Mouse (Mus musculus) heart, embryonic 14.5 days (tissue): ENCODE results near the gene Dock9. TPM values are rescaled to one million over a fixed set of nuclear protein-coding genes. Genes with fewer than 3 reads are reported as not detected.

Source experiments
- ATAC-seq: fragments of 200-750 bp; cut with Nextera tagmentation; 2 replicates; pipeline ENCODE4 v1.8.0; 2017; ENCODE audit warnings: low read depth, moderate TSS enrichment; ENCODE audit not compliant: insufficient number of reproducible peaks, insufficient read depth, low FRiP score
- H3K27ac ChIP-seq, 2 experiments: fragments of 200-500 bp in 1 of 2; fragments of 300-500 bp in 1 of 2; sonication (generic) in 1 of 2; replicated peaks in 1 of 2; 2 replicates each; pipeline ENCODE4 v1.5.1; 2012 to 2014; ENCODE audit warnings: low read depth in 2 of 2, low read length in 2 of 2, control low read depth in 1 of 2, mild to moderate bottlenecking in 1 of 2, mixed read lengths in 1 of 2; ENCODE audit not compliant: control insufficient read depth in 1 of 2, insufficient read depth in 1 of 2
- H3K27me3 ChIP-seq: fragments of 300-500 bp; sonication (generic); 2 replicates; pipeline ENCODE4 v1.6.1; 2014; ENCODE audit warnings: mild to moderate bottlenecking, low read length, control low read depth; ENCODE audit not compliant: control insufficient read depth, insufficient read depth
- H3K36me3 ChIP-seq: fragments of 300-500 bp; sonication (generic); 2 replicates; pipeline ENCODE4 v1.6.1; 2014; ENCODE audit warnings: mild to moderate bottlenecking, control low read depth, low read length, mixed read lengths; ENCODE audit not compliant: control insufficient read depth, insufficient read depth
- H3K4me1 ChIP-seq, 2 experiments: fragments of 200-500 bp in 1 of 2; fragments of 300-500 bp in 1 of 2; sonication (generic) in 1 of 2; 2 replicates each; pipeline ENCODE4 v1.6.1; 2012 to 2014; ENCODE audit warnings: low read length in 2 of 2, control low read depth in 1 of 2, mixed read lengths in 1 of 2; ENCODE audit not compliant: control insufficient read depth in 2 of 2, insufficient read depth in 2 of 2
- H3K4me2 ChIP-seq: fragments of 300-500 bp; sonication (generic); 2 replicates; pipeline ENCODE4 v1.6.1; 2014; ENCODE audit warnings: mild to moderate bottlenecking, low read length
- H3K4me3 ChIP-seq, 2 experiments: fragments of 200-500 bp in 1 of 2; fragments of 300-500 bp in 1 of 2; sonication (generic) in 1 of 2; 2 replicates each; pipeline ENCODE4 v1.5.1; 2012 to 2014; ENCODE audit warnings: low read length in 2 of 2, mild to moderate bottlenecking in 2 of 2, control low read depth in 1 of 2, low read depth in 1 of 2, moderate library complexity in 1 of 2; ENCODE audit not compliant: control insufficient read depth in 1 of 2, insufficient read depth in 1 of 2
- H3K9ac ChIP-seq: fragments of 300-500 bp; sonication (generic); 2 replicates; pipeline ENCODE4 v1.6.1; 2014; ENCODE audit warnings: mild to moderate bottlenecking, low read length
- H3K9me3 ChIP-seq: fragments of 300-500 bp; sonication (generic); 2 replicates; pipeline ENCODE4 v1.6.1; 2016; ENCODE audit warnings: low read length, control low read depth; ENCODE audit not compliant: control insufficient read depth
- WGBS: fragments of 180-500 bp; shearing (Covaris S2); extraction: QIAGEN DNeasy Blood & Tissue Kit; methylation state at CpG from one replicate; pipeline ENCODE4 v1.1.7; 2014; 5-methylcytosine and 5-hydroxymethylcytosine counted together
- polyA plus RNA-seq: library from polyadenylated mRNA; unstranded; fragments of >200 nt; fragmentation: Nextera tagmentation; extraction: Ambion mirVana; gene quantifications from 2 replicates; pipeline ENCODE4 v1.2.1, GENCODE M21; 2014

Dock9 gene
- polyA plus RNA-seq, 1 experiment from 2014 or later, result 8.4 TPM

DNA sequence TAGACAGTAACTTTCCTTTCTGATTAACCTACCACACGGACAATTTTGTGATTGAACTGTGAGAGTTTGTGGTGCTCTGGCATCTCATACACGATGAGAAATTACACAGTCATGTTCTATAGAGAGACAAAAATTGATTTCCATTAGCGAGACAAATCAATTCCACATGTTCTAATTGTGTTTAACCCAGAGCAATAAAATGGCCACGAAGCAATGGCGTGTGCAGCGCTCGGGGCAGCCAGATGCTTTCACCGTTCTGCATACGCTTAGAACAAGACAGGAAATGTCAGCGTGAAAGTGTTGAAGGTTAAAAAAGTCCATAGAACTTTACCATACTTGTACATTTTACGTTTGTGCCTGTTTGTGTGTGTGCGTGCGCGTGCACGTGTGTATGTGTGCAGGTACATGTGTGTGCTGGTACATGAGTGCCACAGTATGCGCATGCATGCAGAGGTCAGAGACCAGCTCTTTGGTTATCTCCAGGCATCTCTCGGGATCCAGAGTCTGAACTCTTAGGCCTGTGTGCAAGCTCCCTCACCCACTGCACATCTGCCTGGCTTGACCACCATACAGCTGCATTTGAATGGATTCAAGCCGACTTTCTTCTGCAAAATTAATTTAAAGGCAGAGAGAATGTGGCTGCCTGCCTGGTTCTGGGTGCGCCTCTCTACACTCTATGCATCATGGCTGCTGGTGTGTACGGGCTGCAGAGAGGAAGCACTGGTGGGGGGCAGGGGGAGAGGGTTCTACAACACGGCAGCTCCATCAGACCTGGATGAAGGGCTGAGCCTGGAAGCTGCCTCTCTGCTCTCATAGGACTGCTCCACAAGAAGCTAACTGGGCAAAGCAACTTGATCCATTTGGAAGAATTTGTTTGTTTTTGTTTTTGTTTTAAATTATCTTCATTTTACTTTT, 241.0 kb downstream of the Dock9 start:
- H3K27ac ChIP-seq, result no peak overlapping the region
- WGBS, result 88% methylated on average over 21 of the region's 21 CpGs
- no peaks in the 10 kb centered on the region for H3K4me1 ChIP-seq
- no peaks in the 10 kb centered on the region for H3K27me3 ChIP-seq
- H3K4me2 ChIP-seq, result no peak overlapping the region
- H3K9me3 ChIP-seq, result no peaks in the 10 kb centered on the region
- peaks cover 7% of the 10 kb centered on the region; the same call in 1 of the 2 replicates for H3K36me3 ChIP-seq
- ATAC-seq, result no peak
- no peak overlapping the region for H3K4me3 ChIP-seq
- no peak overlapping the region for H3K9ac ChIP-seq

DNA sequence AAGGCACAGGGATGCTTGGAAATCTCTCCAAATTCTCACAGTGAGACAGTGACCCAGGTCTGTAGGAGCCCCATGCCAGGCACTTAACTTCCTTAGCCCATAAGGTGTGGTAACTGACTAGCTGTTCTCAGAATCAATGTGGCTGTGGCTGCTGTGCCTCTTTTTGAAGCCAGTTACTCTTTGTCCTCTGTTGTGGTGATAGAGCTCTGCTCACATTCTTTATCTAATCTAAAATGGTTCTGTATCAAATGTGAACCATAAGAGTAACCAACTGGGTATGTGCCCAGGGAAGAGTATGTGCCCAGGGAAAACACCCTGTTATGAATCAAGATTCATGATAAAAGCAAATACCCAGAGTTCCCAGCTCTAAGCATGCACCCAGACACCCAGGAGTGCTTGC, 243.9 kb downstream of the Dock9 start:
- no peaks in the 10 kb centered on the region; a peak in 1 of 4 replicates for H3K4me1 ChIP-seq
- H3K36me3 ChIP-seq, result peaks cover 6% of the 10 kb centered on the region; the same call in 1 of the 2 replicates
- ATAC-seq, result no peak
- no peaks in the 10 kb centered on the region for H3K27me3 ChIP-seq
- no peak overlapping the region for H3K9ac ChIP-seq
- H3K27ac ChIP-seq, result no peak overlapping the region
- H3K4me2 ChIP-seq, result no peak overlapping the region
- no peak overlapping the region for H3K4me3 ChIP-seq
- H3K9me3 ChIP-seq, result no peaks in the 10 kb centered on the region

DNA sequence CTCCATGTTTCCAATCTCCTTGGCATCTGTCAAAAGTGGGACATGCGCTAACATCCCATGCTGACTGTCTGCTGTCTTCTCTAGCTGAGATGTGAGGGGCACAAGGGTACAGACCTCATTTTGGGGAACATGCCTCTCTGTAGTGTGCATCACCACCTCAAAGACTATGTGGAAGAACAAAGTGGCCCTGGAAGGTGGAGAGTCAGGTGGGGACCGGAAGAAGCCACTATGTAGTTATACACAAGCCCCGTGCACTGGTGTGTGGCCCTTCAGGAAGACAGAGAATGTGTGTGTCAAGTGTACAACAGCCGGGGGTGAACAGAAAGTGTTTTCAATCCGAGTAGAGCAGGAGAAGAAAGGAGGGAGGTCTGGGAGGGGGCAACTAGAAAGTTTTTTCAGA, 245.1 kb downstream of the Dock9 start:
- H3K9ac ChIP-seq, result no peak overlapping the region
- H3K4me1 ChIP-seq, result peaks cover 2 to 4% of the 10 kb centered on the region in 2 experiments
- peaks cover 3% of the 10 kb centered on the region; the same call in 1 of the 2 replicates for H3K36me3 ChIP-seq
- H3K27ac ChIP-seq, result no peak overlapping the region
- 75% methylated on average over 5 of the region's 5 CpGs for WGBS
- H3K9me3 ChIP-seq, result no peaks in the 10 kb centered on the region
- ATAC-seq, result no peak
- no peaks in the 10 kb centered on the region for H3K27me3 ChIP-seq
- no peak overlapping the region for H3K4me3 ChIP-seq
- H3K4me2 ChIP-seq, result no peak overlapping the region

DNA sequence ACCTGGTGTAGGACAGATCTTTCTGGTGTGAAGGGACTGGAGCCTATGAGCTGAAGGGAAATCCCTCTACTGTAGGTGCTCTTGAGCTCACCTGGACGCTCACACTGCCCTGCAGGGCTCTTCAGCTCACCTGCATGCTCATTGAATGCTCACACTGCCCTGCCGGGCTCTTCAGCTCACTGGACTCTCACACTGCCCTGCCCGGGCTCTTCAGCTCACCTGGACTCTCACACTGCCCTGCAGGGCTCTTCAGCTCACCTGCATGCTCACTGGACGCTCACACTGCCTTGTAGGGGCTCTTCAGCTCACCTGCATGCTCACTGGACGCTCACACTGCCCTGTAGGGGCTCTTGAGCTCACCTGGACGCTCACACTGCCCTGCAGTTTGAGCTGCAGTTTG, 247.8 kb downstream of the Dock9 start:
- H3K4me1 ChIP-seq, result peaks cover 6 to 10% of the 10 kb centered on the region in 2 experiments

DNA sequence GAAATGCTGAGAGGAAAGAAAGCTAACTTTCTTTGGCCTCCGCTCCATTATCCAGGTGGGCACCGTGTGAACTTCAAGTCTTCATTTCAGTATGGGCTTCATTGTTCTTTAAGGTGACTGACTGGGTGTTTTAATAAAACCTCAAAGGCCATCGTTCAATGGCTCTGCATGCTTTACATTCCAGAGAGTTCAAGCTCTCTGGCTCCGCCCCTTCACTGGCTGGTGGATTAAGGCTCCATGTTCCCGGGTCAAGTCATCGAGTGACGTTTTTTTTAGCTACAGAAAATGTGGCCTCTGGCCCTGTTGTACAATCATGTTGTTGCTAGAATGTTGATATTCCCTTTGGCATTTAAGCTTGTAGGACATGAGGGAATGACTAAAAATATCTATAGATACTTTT, 249.9 kb downstream of the Dock9 start:
- no peak overlapping the region; a peak in 1 of 4 replicates for H3K27ac ChIP-seq
- H3K9ac ChIP-seq, result no peak overlapping the region
- H3K4me3 ChIP-seq, result no peak overlapping the region
- H3K4me1 ChIP-seq, result peaks cover 6 to 10% of the 10 kb centered on the region in 2 experiments
- no peaks in the 10 kb centered on the region for H3K9me3 ChIP-seq
- H3K36me3 ChIP-seq, result peaks cover 10% of the 10 kb centered on the region; the same call in 1 of the 2 replicates
- WGBS, result 43% methylated on average over 7 of the region's 7 CpGs
- no peaks in the 10 kb centered on the region for H3K27me3 ChIP-seq
- no peak for ATAC-seq
- no peak overlapping the region for H3K4me2 ChIP-seq

More for the DNA sequence above, 247.8 kb downstream of the Dock9 start:
- H3K27ac ChIP-seq, result no peak overlapping the region
- H3K27me3 ChIP-seq, result no peaks in the 10 kb centered on the region
- H3K9me3 ChIP-seq, result no peaks in the 10 kb centered on the region
- H3K36me3 ChIP-seq, result peaks cover 10% of the 10 kb centered on the region; the same call in 1 of the 2 replicates
- H3K4me3 ChIP-seq, result no peak overlapping the region
- H3K4me2 ChIP-seq, result no peak overlapping the region
- 75% methylated on average over 6 of the region's 6 CpGs for WGBS
- no peak overlapping the region for H3K9ac ChIP-seq
- no peak for ATAC-seq

DNA sequence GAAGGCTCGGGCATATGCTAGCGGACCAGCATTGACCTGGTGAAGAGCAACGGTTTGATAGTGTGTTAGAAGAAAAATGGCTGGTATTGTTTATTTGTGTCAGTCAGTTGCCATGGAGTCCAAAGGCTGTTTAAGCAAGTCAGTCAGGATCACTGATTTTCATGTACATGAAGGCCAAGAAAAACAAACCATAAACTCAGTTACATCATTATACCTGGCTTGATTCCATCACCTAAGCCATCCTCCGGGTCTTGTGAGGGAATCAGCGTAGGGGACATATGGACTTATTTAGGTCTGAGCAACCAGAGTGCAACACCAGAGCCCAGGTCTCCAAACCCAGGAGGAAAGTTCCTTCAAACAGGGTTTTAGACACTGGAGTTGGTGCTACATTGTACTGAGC, 251.0 kb downstream of the Dock9 start:
- Histone ChIP-seq H3K4me2 (no peak overlapping the region), H3K27ac (no peak overlapping the region), H3K4me3 (no peak overlapping the region), H3K4me1 (peaks cover 7 to 10% of the 10 kb centered on the region in 2 experiments), H3K9me3 (no peaks in the 10 kb centered on the region), H3K36me3 (peaks cover 10% of the 10 kb centered on the region; the same call in 1 of the 2 replicates), H3K27me3 (no peaks in the 10 kb centered on the region), H3K9ac (no peak overlapping the region)
- ATAC-seq, result no peak
- WGBS, result 77% methylated on average over 5 of the region's 5 CpGs

DNA sequence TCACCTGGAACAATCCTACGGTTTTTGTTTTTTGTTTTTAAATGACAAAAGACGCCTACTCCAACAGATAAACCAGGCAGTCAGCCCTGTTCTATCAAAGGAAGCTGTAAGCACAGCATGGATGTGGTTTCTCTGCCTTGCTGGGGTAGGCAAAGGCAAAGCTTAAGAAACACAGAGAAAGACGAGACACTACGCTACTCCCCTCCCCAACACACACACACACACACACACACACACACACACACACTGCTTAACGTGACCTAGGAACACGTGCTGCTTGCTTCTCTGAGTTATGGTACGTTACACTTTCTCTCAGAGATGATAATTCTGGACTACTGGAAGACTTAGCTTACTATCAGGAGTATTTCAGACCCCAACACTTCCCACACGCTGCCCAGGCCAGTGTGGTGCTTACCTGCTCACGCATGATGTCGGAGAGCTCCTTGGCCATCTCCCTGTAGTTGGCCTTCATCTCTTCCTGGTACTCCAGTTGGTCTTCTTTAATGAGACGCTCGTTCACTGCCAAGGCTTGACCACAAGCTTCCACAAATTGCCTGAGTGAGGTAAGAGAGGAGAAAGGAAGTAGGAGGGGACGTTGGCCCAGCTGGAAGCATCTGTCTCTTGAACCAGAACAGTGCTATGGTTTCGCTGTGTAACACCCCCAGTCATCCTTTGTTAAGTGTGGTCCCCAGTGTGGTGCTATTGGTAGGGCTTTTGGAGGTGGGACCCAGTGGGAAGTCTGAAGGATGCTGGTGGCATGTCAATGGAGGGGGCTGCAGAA, 251.9 kb downstream of the Dock9 start:
- Histone ChIP-seq H3K9ac (no peak overlapping the region), H3K27me3 (no peaks in the 10 kb centered on the region), H3K4me3 (no peak overlapping the region), H3K9me3 (no peaks in the 10 kb centered on the region), H3K4me1 (peaks cover 13 to 18% of the 10 kb centered on the region in 2 experiments), H3K4me2 (no peak overlapping the region), H3K27ac (no peak overlapping the region), H3K36me3 (peaks cover 10% of the 10 kb centered on the region; the same call in 1 of the 2 replicates)
- 85% methylated on average over 14 of the region's 14 CpGs for WGBS
- ATAC-seq, result no peak
